Mouse (Mus musculus): ENCODE measurements around the gene Cep112. TPM values are rescaled to one million over a fixed set of nuclear protein-coding genes. Genes with fewer than 3 reads are reported as not detected.

The Cep112 gene
- polyA plus RNA-seq, 1 experiment from 2014 or later: 7.6 TPM

DNA sequence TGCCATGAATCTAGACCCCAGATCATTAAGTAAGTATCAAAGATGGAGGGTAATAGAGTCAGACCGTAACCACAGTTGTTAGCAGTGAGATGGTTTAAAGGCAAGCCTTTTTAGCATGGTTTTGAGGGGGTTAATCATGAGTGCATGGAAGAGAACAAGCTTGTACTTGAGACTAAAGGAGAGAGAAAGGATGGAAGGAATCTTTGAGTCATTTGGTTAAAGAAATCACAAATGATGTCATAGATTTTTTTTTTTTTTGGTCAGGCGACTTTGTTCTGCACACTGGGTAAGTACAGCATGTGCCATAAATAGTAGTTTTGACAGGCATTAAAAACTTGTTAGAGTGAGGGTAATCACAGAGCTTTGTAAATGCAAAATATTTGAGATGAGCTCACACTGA is 212.8 kb downstream of the Cep112 start:
- Histone ChIP-seq H3K9me3 (no peaks in the 10 kb centered on the region), H3K27me3 (replicated peaks) (no peaks in the 10 kb centered on the region), H3K36me3 (no peaks in the 10 kb centered on the region), H3K4me3 (replicated peaks) (no peak overlapping the region), H3K4me1 (replicated peaks) (no peaks in the 10 kb centered on the region), H3K27ac (no peak overlapping the region), H3K4me2 (replicated peaks) (no peak overlapping the region), H3K9ac (no peak overlapping the region)
- no peak for ATAC-seq
- WGBS: 72% methylated on average over 2 of the region's 2 CpGs

GRCm38 (mm10) chr11:108655574-108655973 is 230.6 kb downstream of the Cep112 start:
- no peak for ATAC-seq
- Histone ChIP-seq H3K27me3 (replicated peaks) (no peaks in the 10 kb centered on the region), H3K4me1 (replicated peaks) (no peaks in the 10 kb centered on the region), H3K4me3 (replicated peaks) (no peak overlapping the region), H3K27ac (no peak overlapping the region), H3K36me3 (no peaks in the 10 kb centered on the region), H3K9ac (no peak overlapping the region), H3K4me2 (replicated peaks) (no peak overlapping the region), H3K9me3 (no peaks in the 10 kb centered on the region)
- WGBS: 66% methylated on average over 2 of the region's 2 CpGs

DNA sequence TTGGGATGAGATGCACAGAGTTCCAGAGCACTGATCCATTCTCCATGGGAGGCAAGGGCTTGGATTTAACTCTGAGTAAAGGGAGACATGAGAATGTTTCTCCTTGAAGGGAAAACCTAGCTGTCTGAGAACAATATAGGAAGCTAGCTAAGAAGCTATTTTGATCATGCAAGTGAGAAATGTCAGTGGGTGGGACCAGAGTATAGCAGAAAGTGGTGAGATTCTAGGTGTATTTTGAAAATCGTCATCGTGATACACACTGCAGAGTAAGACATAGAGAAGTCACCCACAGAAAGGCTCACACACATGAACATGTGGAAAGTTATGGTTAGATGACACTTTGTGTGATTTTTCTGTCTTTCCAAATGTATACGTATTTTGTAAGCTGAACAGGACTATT is 257.0 kb downstream of the Cep112 start:
- Histone ChIP-seq H3K4me2 (replicated peaks) (no peak overlapping the region), H3K9me3 (no peaks in the 10 kb centered on the region), H3K27me3 (replicated peaks) (no peaks in the 10 kb centered on the region), H3K4me3 (replicated peaks) (no peak overlapping the region), H3K4me1 (replicated peaks) (no peaks in the 10 kb centered on the region), H3K27ac (no peak overlapping the region), H3K36me3 (no peaks in the 10 kb centered on the region), H3K9ac (no peak overlapping the region)
- 91% methylated on average over 3 of the region's 3 CpGs for WGBS
- ATAC-seq: no peak

DNA sequence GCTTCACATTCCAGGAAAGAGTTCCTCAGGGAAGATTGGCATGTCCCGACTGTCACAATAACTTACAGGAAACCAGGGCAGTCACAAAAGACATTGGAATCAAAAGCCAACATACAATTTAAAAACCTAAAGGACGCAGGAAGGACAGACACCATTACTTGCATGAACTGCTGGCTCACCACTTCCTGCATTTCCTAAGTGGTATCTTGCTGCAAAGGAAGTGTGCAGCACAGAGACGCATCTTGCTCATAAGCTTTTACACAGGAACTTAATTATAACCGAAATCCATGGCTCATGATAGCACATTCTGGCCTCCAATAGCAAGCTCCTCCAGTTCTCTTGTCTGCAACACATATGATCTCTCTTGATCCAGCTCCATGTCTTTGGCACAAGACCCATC is 271.6 kb downstream of the Cep112 start:
- H3K27ac ChIP-seq: no peak overlapping the region
- H3K4me3 ChIP-seq (replicated peaks): no peak overlapping the region
- H3K4me2 ChIP-seq (replicated peaks): no peak overlapping the region
- no peaks in the 10 kb centered on the region for H3K27me3 ChIP-seq (replicated peaks)
- no peaks in the 10 kb centered on the region for H3K9me3 ChIP-seq
- WGBS: 80% methylated on average over 4 of the region's 4 CpGs
- no peaks in the 10 kb centered on the region for H3K4me1 ChIP-seq (replicated peaks)
- no peak for ATAC-seq
- H3K9ac ChIP-seq: no peak overlapping the region
- no peaks in the 10 kb centered on the region for H3K36me3 ChIP-seq

DNA sequence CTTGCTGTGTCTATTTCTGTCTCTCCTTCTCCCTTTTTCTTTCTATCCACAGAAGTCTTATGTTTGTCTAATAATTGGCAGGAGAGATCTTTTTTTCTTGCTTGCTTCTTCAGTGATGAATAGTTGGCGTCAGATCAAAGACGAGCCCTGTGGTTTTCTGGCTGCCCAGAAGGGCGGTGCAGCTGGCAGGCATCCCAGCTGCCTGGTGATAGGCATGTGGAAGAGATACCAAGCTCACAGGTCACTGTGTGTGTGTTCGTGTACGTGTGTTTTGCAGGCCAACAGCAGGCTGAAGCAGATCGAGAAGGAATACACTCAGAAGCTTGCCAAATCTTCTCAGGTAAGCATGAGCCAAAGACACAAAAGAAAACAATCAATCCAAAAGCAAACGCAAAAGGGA is 327.3 kb downstream of the Cep112 start:
- 0 out of 2 replicates have a peak, but pooled peaks cover 3% of the 10 kb centered on the region for H3K4me1 ChIP-seq (replicated peaks)
- ATAC-seq: no peak

GRCm38 (mm10) chr11:108752765-108753164 is 327.8 kb downstream of the Cep112 start:
- H3K27me3 ChIP-seq (replicated peaks): no peaks in the 10 kb centered on the region
- H3K4me1 ChIP-seq (replicated peaks): peaks cover 5% of the 10 kb centered on the region; the same call in 1 of the 2 replicates
- H3K9me3 ChIP-seq: no peaks in the 10 kb centered on the region
- H3K9ac ChIP-seq: no peak overlapping the region
- 88% methylated on average over 2 of the region's 2 CpGs for WGBS
- no peak overlapping the region for H3K4me3 ChIP-seq (replicated peaks)
- no peak overlapping the region for H3K4me2 ChIP-seq (replicated peaks)
- no peak overlapping the region for H3K27ac ChIP-seq
- ATAC-seq: no peak
- no peaks in the 10 kb centered on the region for H3K36me3 ChIP-seq

More for the DNA sequence above, 327.3 kb downstream of the Cep112 start:
- Histone ChIP-seq H3K9me3 (no peaks in the 10 kb centered on the region), H3K27ac (no peak overlapping the region), H3K4me3 (replicated peaks) (no peak overlapping the region), H3K36me3 (no peaks in the 10 kb centered on the region), H3K9ac (no peak overlapping the region), H3K27me3 (replicated peaks) (no peaks in the 10 kb centered on the region), H3K4me2 (replicated peaks) (no peak overlapping the region)
- WGBS: 38% methylated on average over 7 of the region's 7 CpGs

DNA sequence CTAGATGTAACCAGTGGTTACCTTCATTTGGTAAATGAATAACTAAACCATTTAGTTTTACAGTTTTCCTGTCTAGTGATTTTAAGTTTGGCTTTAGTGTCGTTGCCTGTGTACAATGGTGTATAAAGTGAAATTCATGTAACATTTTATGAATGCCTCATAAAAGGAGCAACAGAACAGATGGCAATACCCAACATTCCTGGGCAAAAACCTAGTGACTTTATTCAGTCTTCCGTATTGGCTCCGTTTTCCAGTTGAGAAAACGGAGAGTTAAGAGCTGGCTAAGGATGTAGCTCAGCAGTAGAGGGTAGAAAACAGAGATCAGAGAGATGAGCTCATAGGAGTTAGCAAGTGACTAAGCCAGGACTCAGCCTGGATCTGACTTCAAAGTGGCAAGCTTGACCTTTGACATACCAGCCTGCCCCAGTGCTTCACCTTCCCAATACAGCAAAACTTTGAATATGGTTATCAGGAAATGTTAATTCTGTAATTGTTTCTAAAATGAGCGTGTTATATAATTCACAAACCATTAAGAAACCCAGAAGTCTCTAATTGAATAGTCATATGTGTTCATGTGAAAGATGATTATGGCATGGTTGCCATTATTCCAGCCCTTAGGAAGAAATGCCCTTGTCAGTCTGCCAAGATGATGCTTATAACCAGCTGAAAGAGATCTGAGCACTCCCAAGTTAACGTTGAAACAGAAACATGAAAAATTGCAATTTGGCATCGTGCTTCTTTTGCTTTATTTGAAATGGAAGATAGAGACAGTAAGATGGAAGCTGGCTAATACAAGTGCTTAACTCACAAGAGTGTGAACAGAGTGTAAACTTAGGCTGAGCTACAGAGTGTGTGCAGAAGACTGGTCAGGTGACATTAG is 328.6 kb downstream of the Cep112 start:
- ATAC-seq: no peak
- Histone ChIP-seq H3K9ac (no peak overlapping the region), H3K9me3 (no peaks in the 10 kb centered on the region), H3K4me2 (replicated peaks) (no peak overlapping the region), H3K27ac (no peak overlapping the region), H3K4me3 (replicated peaks) (no peak overlapping the region), H3K36me3 (no peaks in the 10 kb centered on the region), H3K27me3 (replicated peaks) (no peaks in the 10 kb centered on the region), H3K4me1 (replicated peaks) (peaks cover 9% of the 10 kb centered on the region; the same call in 1 of the 2 replicates)
- 77% methylated on average over 7 of the region's 7 CpGs for WGBS

GRCm38 (mm10) chr11:108757211-108757610 is 332.2 kb downstream of the Cep112 start:
- H3K4me3 ChIP-seq (replicated peaks): no peak overlapping the region
- H3K9me3 ChIP-seq: no peaks in the 10 kb centered on the region
- WGBS: 67% methylated on average over 2 of the region's 2 CpGs
- no peak overlapping the region for H3K27ac ChIP-seq
- no peaks in the 10 kb centered on the region for H3K27me3 ChIP-seq (replicated peaks)
- H3K4me2 ChIP-seq (replicated peaks): no peak overlapping the region
- no peak for ATAC-seq
- peaks cover 9% of the 10 kb centered on the region; the same call in 1 of the 2 replicates for H3K4me1 ChIP-seq (replicated peaks)
- H3K36me3 ChIP-seq: no peaks in the 10 kb centered on the region
- no peak overlapping the region for H3K9ac ChIP-seq

- Histone ChIP-seq H3K27ac (no peak overlapping the region), H3K9ac (no peak overlapping the region), H3K36me3 (no peaks in the 10 kb centered on the region), H3K4me2 (replicated peaks) (no peak overlapping the region), H3K27me3 (replicated peaks) (no peaks in the 10 kb centered on the region), H3K4me3 (replicated peaks) (no peak overlapping the region), H3K4me1 (replicated peaks) (peaks cover 6% of the 10 kb centered on the region; the same call in 1 of the 2 replicates), H3K9me3 (no peaks in the 10 kb centered on the region)
- no peak for ATAC-seq
- 46% methylated on average over 6 of the region's 6 CpGs for WGBS
These were observed 332.8 kb downstream of the Cep112 start for GRCm38 (mm10) chr11:108757626-108758430.

DNA sequence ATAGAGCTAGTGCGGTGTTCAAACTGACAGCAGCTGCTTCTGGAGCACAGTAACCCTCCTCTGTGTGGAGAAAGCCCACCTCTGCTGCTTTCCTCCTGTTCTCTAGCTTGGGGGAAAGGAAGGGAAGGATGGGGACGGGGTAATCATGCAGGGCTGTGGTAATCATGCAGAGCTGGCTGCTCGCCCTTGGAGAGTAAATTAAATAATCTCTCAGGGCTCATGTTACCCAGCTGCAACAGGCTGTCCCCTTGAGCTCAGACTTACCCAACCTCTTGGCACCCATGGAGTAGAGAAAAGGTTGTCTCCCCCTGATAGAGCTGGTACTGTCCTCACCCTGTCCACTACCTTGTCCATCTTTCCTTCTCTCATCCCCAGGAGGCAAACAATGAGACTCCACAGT is 345.1 kb downstream of the Cep112 start:
- WGBS: 50% methylated on average over 3 of the region's 3 CpGs
- no peaks in the 10 kb centered on the region for H3K4me1 ChIP-seq (replicated peaks)
- no peak for ATAC-seq

GRCm38 (mm10) chr11:108774019-108774670 is 349.2 kb downstream of the Cep112 start:
- no peak overlapping the region for H3K4me3 ChIP-seq (replicated peaks)
- H3K27me3 ChIP-seq (replicated peaks): no peaks in the 10 kb centered on the region
- H3K36me3 ChIP-seq: no peaks in the 10 kb centered on the region
- WGBS: 70% methylated on average over 6 of the region's 6 CpGs
- no peak overlapping the region for H3K9ac ChIP-seq
- no peak overlapping the region for H3K4me2 ChIP-seq (replicated peaks)
- H3K27ac ChIP-seq: no peak overlapping the region
- no peak for ATAC-seq
- H3K9me3 ChIP-seq: no peaks in the 10 kb centered on the region
- no peaks in the 10 kb centered on the region for H3K4me1 ChIP-seq (replicated peaks)

More for the DNA sequence above, 345.1 kb downstream of the Cep112 start:
- H3K9ac ChIP-seq: no peak overlapping the region
- no peak overlapping the region for H3K4me2 ChIP-seq (replicated peaks)
- H3K36me3 ChIP-seq: no peaks in the 10 kb centered on the region
- H3K4me3 ChIP-seq (replicated peaks): no peak overlapping the region
- no peaks in the 10 kb centered on the region for H3K27me3 ChIP-seq (replicated peaks)
- H3K9me3 ChIP-seq: no peaks in the 10 kb centered on the region
- no peak overlapping the region for H3K27ac ChIP-seq

DNA sequence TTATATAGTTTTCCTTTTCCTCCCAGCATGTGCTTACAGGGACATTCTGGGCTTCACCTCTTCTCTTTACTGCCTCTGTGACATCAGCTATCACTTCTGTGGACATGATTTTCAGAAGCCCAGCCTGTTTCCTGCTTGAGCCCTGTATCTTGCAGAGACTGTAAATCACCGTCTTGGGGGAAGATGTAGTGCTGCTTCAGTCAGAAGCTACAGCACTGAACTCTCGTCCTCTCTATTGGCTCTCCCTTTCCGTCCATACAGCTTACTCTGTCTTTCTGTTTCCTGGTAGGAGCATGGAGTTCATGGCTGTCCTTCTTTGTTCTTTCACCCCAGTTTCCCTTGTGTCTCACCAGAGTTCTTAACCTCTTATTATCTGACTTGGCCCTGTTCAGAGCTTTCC is 352.2 kb downstream of the Cep112 start:
- WGBS: 32% methylated on average over 3 of the region's 3 CpGs
- Histone ChIP-seq H3K36me3 (no peaks in the 10 kb centered on the region), H3K4me1 (replicated peaks) (no peaks in the 10 kb centered on the region), H3K27me3 (replicated peaks) (no peaks in the 10 kb centered on the region), H3K27ac (no peak overlapping the region), H3K9ac (no peak overlapping the region), H3K4me3 (replicated peaks) (no peak overlapping the region), H3K4me2 (replicated peaks) (no peak overlapping the region), H3K9me3 (no peaks in the 10 kb centered on the region)
- no peak for ATAC-seq
